Mouse (Mus musculus) cerebellum, adult 2 months (tissue): ENCODE data around the gene Cemip2.

Experiments used
- CTCF ChIP-seq: fragments of 200-500 bp; IDR thresholded peaks from 2 replicates; pipeline ENCODE4 v1.5.1; 2011; ENCODE audit warnings: low read depth, mild to moderate bottlenecking, control low read depth, low read length, moderate library complexity, borderline replicate concordance; ENCODE audit not compliant: insufficient read depth
- POLR2A ChIP-seq: fragments of 200-500 bp; IDR thresholded peaks from 2 replicates; pipeline ENCODE4 v1.6.1; 2011; ENCODE audit warnings: low read length, control low read depth, borderline replicate concordance; ENCODE audit not compliant: insufficient read depth

GRCm38 (mm10) chr19:21862991-21863931 is 85.1 kb downstream of the Cemip2 start:
- TF ChIP-seq CTCF (no peak), POLR2A (no peak)
